Mouse (Mus musculus): ENCODE measurements around the gene Rps15. TPM values are rescaled to one million over a fixed set of nuclear protein-coding genes. Genes with fewer than 3 reads are reported as not detected.

Rps15 gene
- polyA plus RNA-seq, 1 experiment from 2014 or later, result 1,002 TPM

DNA sequence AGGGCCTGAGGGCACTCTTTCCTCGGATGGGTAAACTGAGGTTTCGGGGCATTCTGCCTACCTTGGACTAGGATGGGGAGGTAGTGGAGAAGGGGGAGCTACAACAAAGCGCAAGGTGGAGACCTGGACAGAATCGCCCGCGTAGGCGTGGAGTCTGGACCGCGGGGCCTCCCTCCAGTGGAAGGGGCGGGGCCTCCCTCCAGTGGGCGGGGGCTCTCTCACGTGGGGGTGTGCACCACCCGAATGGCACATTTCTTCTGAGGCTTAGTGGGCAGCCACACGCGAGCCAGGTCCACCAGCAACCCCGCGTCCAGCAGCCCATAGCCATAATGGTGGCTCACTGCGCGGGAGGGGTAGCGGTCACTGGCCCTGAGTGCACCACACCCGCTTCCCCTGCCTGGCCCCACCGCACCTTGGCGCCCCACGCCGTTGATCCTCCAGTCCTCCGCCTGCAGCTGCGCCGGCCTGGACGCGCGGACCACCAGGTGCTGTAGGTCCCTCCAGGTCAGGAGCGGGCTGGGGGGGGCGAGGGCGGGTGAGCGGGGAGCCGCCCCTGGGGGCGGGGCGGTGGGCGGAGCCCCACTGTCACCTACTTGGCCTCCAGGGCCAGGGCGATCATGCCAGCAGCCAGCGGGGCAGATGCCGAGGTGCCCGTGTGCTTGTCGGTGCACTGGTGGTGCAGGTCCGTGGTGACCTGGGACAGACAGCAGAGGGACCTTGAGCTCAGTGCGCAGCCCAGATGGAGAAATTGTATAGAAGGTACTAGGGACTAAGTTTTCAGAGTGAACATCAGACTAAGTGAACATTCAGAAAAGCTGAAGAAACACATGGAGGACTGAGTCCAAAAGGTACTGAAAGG, 31.2 kb downstream of the Rps15 start:
- Histone ChIP-seq H3K9ac (peak overlapping the region; percentile 54), H3K27ac (peak overlapping the region; percentile 52; the same call in 1 of the 2 replicates), H3K4me1 (peaks cover 51% of the 10 kb centered on the region), H3K27me3 (no peaks in the 10 kb centered on the region), H3K4me3 (replicated peaks) (peak overlapping the region; percentile 58), H3K4me2 (peak overlapping the region; percentile 92), H3K36me3 (peaks cover 8% of the 10 kb centered on the region; the same call in 1 of the 2 replicates), H3K9me3 (replicated peaks) (no peaks in the 10 kb centered on the region)
- 3% methylated on average over 41 of the region's 46 CpGs for WGBS
- peak; percentile 37 for ATAC-seq (replicated peaks; ENCODE audit: low FRiP score)

DNA sequence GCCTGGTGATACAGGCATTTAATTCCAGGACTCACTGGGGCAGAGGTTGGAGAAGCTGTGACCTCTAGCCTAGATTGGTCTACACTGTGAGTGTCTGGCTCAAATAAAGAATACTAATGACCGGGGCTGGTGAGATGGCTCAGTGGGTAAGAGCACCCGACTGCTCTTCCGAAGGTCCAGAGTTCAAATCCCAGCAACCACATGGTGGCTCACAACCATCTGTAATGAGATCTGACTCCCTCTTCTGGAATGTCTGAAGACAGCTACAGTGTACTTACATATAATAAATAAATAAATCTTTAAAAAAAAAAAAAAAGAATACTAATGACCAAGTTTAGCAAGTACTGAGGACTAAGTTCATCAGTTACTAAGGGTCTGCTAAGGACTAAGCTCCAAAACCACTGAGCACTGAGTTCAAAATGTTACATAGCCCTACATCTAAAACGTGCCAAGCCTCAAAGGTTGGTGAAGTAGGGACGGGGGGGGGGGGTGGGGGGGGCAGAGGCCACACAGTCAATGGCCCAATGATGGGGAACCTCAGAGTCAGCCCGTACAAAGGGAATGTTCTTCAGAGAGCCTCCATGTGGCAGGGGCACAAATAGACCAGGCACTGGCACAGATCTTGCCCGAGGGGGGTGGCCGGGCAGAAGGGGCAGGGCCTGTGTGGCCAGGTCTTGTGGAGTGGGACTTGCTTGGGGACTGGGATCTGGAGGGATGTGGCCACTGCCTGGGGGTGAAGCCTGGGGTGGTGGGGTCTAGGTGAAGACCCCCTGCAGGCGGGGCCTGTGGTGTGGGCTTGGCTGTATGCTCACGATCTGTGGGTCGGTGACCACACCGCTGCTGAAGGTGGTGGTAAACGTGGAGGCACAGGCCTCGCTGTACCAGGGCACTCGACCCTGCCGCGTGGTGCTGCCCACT, 32.1 kb downstream of the Rps15 start:
- peak overlapping the region; percentile 58 for H3K4me3 ChIP-seq (replicated peaks)

DNA sequence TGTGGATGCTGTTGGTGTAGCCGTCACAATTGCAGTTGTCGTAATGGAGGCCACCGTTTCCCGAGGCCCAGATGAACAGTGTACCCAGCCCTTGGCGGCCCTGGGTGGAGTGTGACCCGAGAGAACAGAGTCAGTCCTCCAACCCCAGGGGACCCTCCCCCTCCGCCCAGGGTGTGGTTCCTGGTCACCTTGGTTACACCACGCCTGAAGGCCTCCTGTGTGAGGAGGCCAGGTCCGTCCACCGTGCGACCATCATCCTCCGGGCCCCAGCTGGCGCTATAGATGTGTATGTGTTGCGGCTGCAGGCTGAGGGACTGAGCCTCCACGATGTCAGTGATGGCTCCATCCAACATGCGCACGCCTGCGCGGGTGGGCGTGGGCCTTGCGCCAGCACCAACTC, 32.8 kb downstream of the Rps15 start:
- no peak overlapping the region for H3K27ac ChIP-seq
- H3K9me3 ChIP-seq (replicated peaks), result no peaks in the 10 kb centered on the region
- no peak for ATAC-seq (replicated peaks; ENCODE audit: low FRiP score)
- no peak overlapping the region for H3K9ac ChIP-seq
- WGBS, result 81% methylated on average over 21 of the region's 21 CpGs
- no peaks in the 10 kb centered on the region for H3K36me3 ChIP-seq
- H3K27me3 ChIP-seq, result no peaks in the 10 kb centered on the region
- H3K4me3 ChIP-seq (replicated peaks), result no peak overlapping the region
- H3K4me2 ChIP-seq, result no peak overlapping the region
- peaks cover 52% of the 10 kb centered on the region for H3K4me1 ChIP-seq

More for the DNA sequence above, 32.1 kb downstream of the Rps15 start:
- Histone ChIP-seq H3K36me3 (no peaks in the 10 kb centered on the region), H3K4me1 (peaks cover 51% of the 10 kb centered on the region), H3K9me3 (replicated peaks) (no peaks in the 10 kb centered on the region), H3K4me2 (peak overlapping the region; percentile 92), H3K27ac (0 out of 2 replicates have a peak overlapping the region, but pooled peaks have one; percentile 52), H3K9ac (no peak overlapping the region), H3K27me3 (no peaks in the 10 kb centered on the region)
- WGBS, result 76% methylated on average over 17 of the region's 17 CpGs
- no peak for ATAC-seq (replicated peaks; ENCODE audit: low FRiP score)

DNA sequence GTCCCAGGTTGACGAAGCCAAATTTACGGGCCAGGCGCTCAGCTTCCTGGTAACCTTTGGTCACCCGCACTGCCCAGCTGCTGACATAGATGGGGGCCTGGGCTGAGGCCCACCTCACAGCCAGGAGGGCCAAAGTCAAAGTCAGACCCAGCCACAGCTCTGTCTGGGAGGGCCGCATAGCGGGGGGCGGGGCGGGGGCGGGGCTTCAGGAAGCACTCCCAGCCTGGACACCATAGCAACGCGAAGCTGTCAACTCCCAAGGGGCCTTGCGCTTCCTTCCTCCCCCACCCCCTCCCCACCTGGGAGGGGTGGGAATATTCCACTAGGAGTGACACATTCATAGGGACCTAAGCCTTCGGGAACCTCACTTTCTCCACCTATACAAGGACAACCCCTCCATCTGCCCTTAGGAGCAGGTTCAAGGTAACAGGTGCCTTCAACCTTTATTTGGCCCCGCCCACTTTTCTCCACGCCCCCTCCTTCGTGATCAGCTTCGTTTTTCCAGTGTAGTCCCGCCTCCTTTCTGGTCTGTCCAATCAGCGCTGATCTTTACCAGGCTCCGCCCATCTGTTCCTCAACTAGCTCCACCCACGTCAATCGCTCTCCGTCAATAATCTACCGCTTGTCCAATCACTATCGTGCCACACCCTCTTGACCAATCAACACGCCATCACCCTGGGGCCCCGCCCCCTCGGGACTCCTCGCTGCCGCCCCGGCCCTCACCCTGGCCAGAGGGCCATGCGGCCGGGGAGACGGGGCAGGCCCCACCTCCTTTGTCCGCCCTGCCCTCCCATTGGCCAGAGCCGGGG, 37.2 kb downstream of the Rps15 start, which contains the start of the genes Pcsk4 and Reep6:
Gene Pcsk4 (minus strand): TSS at position 226 of the 809 bp plus-strand sequence.
Gene Reep6 (plus strand): TSS at position 681 of the 809 bp plus-strand sequence.
- 4% methylated on average over 36 of the region's 36 CpGs for WGBS
- H3K4me1 ChIP-seq, result peaks cover 31% of the 10 kb centered on the region
- H3K27ac ChIP-seq, result peak within 1 kb of the TSS; percentile 29
- no peaks in the 10 kb centered on the region for H3K36me3 ChIP-seq
- ATAC-seq (replicated peaks; ENCODE audit: low FRiP score), result peak; percentile 95
- no peaks in the 10 kb centered on the region for H3K9me3 ChIP-seq (replicated peaks)
- H3K9ac ChIP-seq, result peak within 1 kb of the TSS; percentile 47
- peaks cover 24% of the 10 kb centered on the region for H3K27me3 ChIP-seq
- H3K4me2 ChIP-seq, result peak within 1 kb of the TSS; percentile 89
- H3K4me3 ChIP-seq (replicated peaks), result peak within 1 kb of the TSS; percentile 54

DNA sequence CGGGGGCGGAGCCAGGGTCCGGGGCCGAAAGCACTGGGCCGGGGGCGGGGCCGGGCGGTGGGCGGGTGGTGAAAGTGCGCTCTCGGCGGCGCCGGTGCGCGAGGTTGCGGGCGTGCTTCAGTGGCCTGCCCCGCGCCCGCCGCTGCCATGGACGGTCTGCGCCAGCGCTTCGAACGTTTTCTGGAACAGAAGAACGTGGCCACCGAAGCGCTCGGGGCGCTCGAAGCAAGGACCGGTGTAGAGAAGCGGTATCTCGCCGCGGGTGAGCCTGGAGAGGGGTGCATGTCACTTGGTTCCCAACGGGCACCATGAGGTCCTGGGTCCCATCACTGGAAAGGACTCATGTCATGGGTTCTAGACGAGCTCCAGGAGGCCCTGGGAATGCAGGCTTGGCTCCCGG, 37.8 kb downstream of the Rps15 start:
- Histone ChIP-seq H3K9ac (peak overlapping the region; percentile 47), H3K9me3 (replicated peaks) (no peaks in the 10 kb centered on the region), H3K36me3 (no peaks in the 10 kb centered on the region), H3K27me3 (peaks cover 24% of the 10 kb centered on the region), H3K4me3 (replicated peaks) (peak overlapping the region; percentile 54), H3K27ac (no peak overlapping the region), H3K4me2 (peak overlapping the region; percentile 89), H3K4me1 (peaks cover 28% of the 10 kb centered on the region)
- no peak for ATAC-seq (replicated peaks; ENCODE audit: low FRiP score)
- WGBS, result 1% methylated on average over 41 of the region's 41 CpGs

DNA sequence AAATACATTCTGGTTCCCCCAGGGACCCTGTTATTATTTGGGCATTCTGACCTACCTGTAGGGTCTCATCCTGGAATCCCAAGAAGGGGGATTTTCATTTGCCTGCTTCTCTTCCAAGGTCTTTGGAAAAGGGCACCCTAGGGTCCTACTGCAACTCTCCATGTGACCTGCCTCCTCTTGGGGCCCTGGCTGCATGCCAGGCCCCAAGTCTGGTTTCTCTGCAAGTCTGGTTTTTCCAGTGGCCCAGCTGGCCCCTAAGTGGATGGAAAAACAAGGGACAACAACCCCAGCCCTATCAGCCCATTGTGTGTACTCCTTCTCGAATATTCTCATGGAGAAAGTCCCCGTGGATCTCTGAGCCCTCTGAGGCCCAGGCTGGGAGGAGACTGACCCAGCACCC, 38.6 kb downstream of the Rps15 start:
- peak overlapping the region; percentile 54; the same call in 1 of the 2 replicates for H3K4me3 ChIP-seq (replicated peaks)
- WGBS, result 73% methylated on average over 2 of the region's 2 CpGs
- H3K4me2 ChIP-seq, result peak overlapping the region; percentile 89
- ATAC-seq (replicated peaks; ENCODE audit: low FRiP score), result no peak
- H3K9ac ChIP-seq, result no peak overlapping the region; the same call in 1 of the 2 replicates
- H3K4me1 ChIP-seq, result peaks cover 26% of the 10 kb centered on the region
- no peaks in the 10 kb centered on the region for H3K36me3 ChIP-seq
- no peak overlapping the region for H3K27ac ChIP-seq
- no peaks in the 10 kb centered on the region for H3K9me3 ChIP-seq (replicated peaks)
- peaks cover 24% of the 10 kb centered on the region for H3K27me3 ChIP-seq

DNA sequence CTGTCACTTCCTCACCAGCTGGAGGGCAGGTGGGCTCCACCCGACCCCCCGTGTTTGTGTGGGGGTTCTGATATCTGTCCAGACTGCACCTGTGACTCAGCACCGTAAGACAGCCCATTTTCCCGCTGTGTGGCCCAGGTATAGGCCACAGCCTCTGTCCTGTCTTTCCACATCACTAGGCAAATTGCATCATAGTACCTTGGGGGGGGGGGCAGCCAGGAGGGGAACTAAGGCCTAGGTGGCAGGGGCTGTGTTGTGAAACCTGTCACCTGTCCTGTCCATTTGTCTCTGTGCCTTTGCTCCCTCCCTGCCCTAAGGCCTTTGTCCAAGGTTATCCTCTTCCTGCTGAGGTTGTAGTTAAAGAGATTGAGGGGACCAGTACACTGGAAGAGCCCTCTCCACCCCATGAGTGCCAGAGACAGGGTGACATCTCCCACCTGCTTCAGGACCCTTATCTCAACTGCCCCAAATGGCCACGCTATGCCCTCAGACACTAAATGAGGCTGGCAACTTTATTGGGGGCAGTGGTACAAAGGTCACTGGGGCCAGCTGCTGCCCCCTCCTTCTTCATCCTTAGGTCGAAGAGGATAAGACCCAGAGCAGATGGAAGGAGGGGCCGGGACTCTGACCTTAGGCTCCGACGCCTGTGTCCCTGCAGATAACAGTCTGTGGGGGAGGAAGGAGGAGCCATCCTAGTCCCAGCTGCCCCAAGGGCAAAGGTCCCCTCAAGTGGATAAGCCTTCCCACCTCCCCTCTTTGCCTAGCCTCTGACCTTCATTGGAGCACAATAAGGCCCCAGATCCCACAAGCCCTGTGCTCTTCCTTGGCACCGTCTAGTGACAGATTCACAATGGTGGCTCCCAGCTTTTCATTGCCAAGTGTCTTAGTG, 39.6 kb downstream of the Rps15 start:
- no peak overlapping the region for H3K4me2 ChIP-seq

DNA sequence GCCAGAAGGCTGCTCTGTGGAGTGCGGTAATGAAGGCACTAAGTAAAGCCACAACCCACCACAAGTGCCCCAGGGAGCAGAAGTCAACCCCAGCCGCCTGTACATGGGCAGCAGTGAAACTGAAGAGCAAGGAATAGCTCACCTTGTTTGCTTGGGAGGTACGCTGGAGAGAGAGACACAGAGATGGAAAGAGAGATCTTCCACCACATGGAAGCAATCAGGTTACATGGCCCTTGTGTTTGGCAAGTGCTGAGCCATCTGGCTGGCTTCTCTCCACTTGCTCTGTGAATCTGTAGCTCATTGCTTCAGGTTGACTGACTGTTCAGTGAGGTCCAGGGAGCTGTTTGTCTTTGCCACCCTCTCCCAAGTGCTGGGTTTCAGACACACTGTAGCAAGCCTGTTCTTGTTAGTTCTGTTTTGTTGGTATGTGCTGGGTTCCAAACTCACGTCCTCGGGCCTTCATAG, 40.3 kb downstream of the Rps15 start:
- Histone ChIP-seq H3K4me3 (replicated peaks) (no peak overlapping the region), H3K4me2 (no peak overlapping the region), H3K27me3 (peaks cover 24% of the 10 kb centered on the region), H3K27ac (no peak overlapping the region), H3K4me1 (peaks cover 26% of the 10 kb centered on the region), H3K9me3 (replicated peaks) (no peaks in the 10 kb centered on the region), H3K36me3 (no peaks in the 10 kb centered on the region), H3K9ac (no peak overlapping the region)
- WGBS, result 82% methylated on average over 5 of the region's 5 CpGs
- no peak for ATAC-seq (replicated peaks; ENCODE audit: low FRiP score)

More for the DNA sequence above, 39.6 kb downstream of the Rps15 start:
- Histone ChIP-seq H3K9me3 (replicated peaks) (no peaks in the 10 kb centered on the region), H3K27me3 (peaks cover 24% of the 10 kb centered on the region), H3K4me1 (peaks cover 26% of the 10 kb centered on the region), H3K9ac (no peak overlapping the region), H3K27ac (no peak overlapping the region), H3K4me3 (replicated peaks) (no peak overlapping the region), H3K36me3 (no peaks in the 10 kb centered on the region)
- no peak for ATAC-seq (replicated peaks; ENCODE audit: low FRiP score)
- WGBS, result 58% methylated on average over 10 of the region's 10 CpGs

DNA sequence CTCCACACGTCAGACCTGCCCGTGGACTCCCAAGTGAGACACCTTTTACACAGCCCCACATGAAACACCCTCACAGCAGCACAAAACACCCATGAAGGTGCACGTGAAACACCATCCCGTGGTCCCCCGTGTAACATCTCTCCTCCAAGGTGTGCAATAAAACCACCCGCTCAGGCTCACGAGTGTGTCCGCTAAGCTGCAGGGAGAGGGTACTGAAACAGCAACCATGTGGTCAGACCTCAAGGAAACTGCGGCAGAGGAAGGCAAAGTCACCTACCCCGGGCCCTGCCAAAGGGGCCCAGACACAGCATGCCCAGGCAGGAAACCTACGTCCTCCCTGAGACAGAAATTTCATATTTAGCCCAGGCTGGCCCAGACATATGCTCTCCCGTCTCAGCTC, 44.0 kb downstream of the Rps15 start:
- Histone ChIP-seq H3K4me3 (replicated peaks) (no peak overlapping the region), H3K4me1 (peaks cover 10% of the 10 kb centered on the region), H3K27ac (no peak overlapping the region), H3K9me3 (replicated peaks) (no peaks in the 10 kb centered on the region), H3K4me2 (no peak overlapping the region), H3K27me3 (peaks cover 35% of the 10 kb centered on the region), H3K9ac (no peak overlapping the region), H3K36me3 (no peaks in the 10 kb centered on the region)
- no peak for ATAC-seq (replicated peaks; ENCODE audit: low FRiP score)
- WGBS, result 83% methylated on average over 12 of the region's 12 CpGs

DNA sequence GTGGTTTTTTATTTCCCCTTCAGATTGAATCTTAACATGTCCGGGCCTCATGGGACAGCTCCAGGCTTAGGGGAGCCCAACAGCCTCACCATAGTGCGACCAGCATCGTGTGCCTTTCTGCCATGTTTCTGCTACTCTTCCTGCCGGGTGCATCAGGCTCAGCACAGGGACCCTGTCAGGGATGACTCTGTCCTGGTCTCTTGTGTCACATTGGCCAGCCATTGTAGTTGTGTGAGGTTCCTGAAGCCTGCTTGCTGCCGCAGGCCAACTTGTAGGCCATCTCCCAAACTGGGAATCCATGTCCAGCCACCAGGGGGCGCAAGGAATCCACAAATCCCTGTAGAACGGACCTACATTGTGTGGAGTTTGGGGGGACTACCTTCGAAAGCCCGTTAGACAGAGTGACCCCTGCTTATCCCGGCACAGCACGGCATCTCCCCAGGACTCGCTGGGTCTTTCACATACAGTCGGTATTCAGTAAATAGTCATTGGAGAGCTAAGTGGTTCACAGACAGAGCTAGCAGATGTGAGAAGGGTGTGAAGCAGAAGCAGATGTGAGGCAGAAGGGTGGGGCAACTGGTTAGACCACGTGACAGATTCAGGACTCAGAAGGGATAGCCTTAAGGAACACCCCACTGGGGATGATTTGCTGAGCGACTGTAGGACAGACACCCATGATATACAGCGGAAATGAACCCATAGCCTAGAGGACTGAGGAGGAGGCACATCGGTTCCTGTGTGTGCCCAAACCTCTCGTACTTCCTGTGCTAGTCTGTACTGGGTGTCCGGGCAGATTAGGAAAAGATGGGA, 47.9 kb downstream of the Rps15 start:
- WGBS, result 20% methylated on average over 19 of the region's 19 CpGs
- Histone ChIP-seq H3K36me3 (no peaks in the 10 kb centered on the region), H3K27ac (no peak overlapping the region), H3K4me3 (replicated peaks) (peak overlapping the region; percentile 10), H3K4me1 (peaks cover 48% of the 10 kb centered on the region), H3K27me3 (peaks cover 58% of the 10 kb centered on the region), H3K4me2 (peak overlapping the region; percentile 25; the same call in 1 of the 2 replicates), H3K9me3 (replicated peaks) (no peaks in the 10 kb centered on the region), H3K9ac (no peak overlapping the region)
- ATAC-seq (replicated peaks; ENCODE audit: low FRiP score), result no peak
